Mouse (Mus musculus): ENCODE results near the gene Efna5. TPM values are rescaled to one million over a fixed set of nuclear protein-coding genes. Genes with fewer than 3 reads are reported as not detected.

Gene Efna5
- total RNA-seq, 1 experiment from 2014 or later, result not detected

DNA sequence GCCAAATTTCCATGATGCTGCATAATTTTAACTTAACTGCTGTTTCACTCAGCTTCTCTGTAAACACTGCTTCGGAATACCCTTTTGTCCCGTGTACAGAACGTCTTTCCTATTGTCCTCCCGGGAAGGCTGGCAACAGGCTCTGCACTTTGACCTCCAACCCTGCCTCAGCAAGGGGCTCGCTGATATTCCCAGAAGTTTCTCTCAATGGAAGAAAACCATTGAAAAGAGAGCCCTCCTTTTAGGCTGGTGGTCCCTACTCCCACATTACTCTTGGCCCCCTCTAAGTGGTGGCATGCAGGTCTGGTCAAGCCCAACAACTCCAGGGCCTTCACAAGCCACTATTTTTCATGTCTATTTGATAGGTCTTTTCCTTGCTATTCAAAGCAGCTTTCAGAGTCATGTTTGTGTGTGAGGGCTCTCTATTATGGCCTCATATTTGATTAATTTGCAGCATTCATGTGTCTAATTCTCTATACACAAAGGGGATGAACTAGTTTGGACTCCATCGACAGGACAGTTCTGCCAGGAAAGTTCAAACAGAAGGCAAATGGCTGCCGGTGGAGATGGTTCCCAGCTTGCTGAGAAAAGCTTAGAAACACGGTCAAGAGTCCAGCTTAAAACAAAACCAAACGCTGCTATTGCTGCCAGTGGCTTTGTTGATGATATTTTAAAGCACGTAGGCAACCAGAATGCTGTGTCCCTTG lies 103.1 kb downstream of the Efna5 start:
- ATAC-seq (replicated peaks in 1 of 2; ENCODE audit: insufficient read depth in 1 of 2, low FRiP score in 2 of 2, low TSS enrichment in 1 of 2, low read depth in 1 of 2, poor library complexity in 2 of 2, severe bottlenecking in 2 of 2), result no peak

DNA sequence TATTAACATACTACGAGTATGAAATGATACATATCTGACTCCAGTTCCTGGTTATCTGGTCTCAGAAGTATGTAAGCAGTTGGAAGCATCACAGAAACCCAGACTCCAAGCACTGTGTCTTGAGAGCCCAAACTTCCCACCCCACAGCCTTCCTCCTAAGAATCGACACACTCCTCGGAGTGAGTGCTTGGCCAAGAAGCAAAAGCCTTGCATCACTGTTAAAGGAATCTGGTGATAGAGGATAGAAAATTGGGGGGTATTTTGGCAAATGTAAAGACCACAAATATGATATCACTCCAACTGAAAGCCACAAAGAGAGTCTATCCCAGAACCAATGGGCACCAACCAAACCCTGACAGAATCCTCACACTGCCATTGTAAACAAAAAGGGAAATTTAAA lies 104.4 kb downstream of the Efna5 start:
- no peak for ATAC-seq (replicated peaks in 1 of 2; ENCODE audit: insufficient read depth in 1 of 2, low FRiP score in 2 of 2, low TSS enrichment in 1 of 2, low read depth in 1 of 2, poor library complexity in 2 of 2, severe bottlenecking in 2 of 2)

DNA sequence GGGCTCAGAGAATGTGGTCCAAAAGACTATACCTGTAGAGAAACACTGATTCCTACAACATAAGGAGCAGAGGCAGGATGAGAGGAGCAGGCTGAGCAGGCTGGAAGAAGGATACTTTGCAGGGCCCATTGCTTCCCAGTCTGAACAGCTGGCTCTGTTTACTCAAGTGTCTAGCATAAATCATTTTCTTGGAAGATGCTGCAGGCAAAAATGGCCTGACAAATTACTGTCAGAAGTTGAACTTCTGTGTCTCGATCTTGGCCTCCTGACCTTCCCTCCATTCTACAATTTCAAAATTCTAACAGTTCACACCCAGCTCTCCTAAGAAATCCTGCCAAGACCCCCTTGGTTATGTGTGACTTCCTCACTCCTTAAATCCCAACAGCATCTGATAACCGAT lies 105.1 kb downstream of the Efna5 start:
- ATAC-seq (replicated peaks in 1 of 2; ENCODE audit: insufficient read depth in 1 of 2, low FRiP score in 2 of 2, low TSS enrichment in 1 of 2, low read depth in 1 of 2, poor library complexity in 2 of 2, severe bottlenecking in 2 of 2), result no peak

DNA sequence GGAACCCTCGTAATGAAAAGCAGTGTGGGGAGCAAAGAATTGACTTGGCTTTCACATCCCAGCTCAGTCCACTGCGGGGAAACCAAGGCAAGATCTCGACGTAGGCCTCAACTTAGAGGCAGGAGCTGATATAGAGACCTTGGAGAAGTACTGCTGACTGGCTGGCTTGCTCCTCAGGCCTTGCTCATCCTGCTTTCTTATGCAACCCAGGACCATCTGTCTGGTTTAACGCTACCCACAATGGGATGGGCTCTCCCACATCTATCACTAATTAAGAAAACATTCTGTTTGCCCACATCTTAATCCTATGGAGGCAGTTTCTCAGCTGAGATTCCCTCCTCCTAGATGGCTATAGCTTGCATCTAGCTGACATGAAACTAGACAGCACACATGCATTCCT lies 105.7 kb downstream of the Efna5 start:
- no peak for ATAC-seq (replicated peaks in 1 of 2; ENCODE audit: insufficient read depth in 1 of 2, low FRiP score in 2 of 2, low TSS enrichment in 1 of 2, low read depth in 1 of 2, poor library complexity in 2 of 2, severe bottlenecking in 2 of 2)

DNA sequence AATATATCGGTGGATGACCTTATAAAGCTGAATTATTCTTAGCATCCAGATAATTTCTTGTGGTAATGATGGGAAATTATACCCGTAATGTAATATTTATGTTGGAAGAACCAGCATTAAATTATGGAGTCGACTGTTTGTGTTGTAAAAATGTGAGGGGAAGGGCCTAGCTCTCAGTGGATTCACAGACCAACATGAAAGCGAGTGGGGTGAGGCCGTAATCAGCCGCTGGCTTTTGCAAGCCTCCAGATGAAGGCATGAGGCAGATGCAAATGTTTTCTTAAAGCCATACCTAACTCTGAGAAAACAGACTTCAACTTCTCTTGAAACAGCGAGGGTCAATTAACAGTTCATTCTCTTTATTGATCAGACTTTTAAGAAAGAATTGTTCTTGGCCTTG lies 106.4 kb downstream of the Efna5 start:
- no peak for ATAC-seq (replicated peaks in 1 of 2; ENCODE audit: insufficient read depth in 1 of 2, low FRiP score in 2 of 2, low TSS enrichment in 1 of 2, low read depth in 1 of 2, poor library complexity in 2 of 2, severe bottlenecking in 2 of 2)

DNA sequence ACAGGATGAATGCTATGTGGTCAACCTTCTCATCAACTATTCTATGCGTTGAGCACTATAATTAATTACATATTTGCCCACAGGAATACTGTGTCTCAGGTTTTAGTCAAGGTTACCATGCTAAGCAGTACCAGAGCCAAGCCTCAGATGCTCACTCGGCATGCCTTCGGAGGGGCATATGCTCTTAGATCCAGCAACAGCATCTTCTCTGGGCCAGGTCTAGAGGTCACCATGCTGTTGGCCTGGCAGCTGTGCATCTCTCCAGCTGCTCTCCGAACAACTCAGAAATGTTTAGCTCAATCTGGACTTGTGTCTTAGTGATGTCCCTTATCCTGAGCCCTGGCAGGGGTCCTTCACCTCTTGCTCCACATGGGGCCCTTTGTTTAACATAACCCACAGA lies 114.4 kb downstream of the Efna5 start:
- no peak for ATAC-seq (replicated peaks in 1 of 2; ENCODE audit: insufficient read depth in 1 of 2, low FRiP score in 2 of 2, low TSS enrichment in 1 of 2, low read depth in 1 of 2, poor library complexity in 2 of 2, severe bottlenecking in 2 of 2)

DNA sequence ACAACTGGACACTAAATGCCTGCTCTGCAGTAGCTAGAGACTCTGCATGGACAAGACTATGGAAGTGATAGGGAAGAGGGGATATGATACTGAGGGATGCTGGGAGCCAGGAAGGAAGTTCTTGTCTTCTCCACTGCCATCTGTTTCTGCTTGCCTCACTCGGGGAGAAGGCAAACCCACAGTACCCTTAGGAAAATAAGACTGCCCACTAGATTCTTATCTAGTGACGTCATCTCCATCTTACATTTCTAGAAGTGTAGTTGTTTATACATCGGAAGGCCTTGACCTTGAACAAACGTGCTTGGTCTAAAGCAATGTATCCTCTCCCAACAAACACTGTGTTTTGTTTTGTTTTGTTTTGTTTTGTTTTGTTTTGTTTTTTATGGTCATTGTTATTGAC lies 116.0 kb downstream of the Efna5 start:
- ATAC-seq (replicated peaks in 1 of 2; ENCODE audit: insufficient read depth in 1 of 2, low FRiP score in 2 of 2, low TSS enrichment in 1 of 2, low read depth in 1 of 2, poor library complexity in 2 of 2, severe bottlenecking in 2 of 2), result no peak

DNA sequence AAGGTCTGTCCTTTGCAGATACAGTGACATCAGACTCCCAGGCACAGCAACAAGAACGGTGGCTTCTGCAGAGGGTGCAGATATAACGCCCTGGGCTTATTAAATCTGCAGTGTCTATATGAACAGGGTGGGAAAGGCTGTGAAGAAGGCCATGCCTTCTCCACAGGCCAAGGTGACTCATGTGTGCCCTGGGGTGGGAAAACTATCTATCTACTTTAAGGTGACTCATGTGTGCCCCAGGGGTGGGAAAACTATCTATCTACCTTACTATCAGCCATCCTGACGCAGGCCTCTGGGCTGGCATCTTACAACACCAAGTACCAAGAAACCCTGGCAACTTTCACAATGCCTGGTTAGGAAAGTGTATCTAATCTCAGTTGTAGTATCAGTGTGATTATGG lies 124.2 kb downstream of the Efna5 start:
- peak in 1 of 2 experiments; percentile 2; a peak in 1 of 4 replicates for ATAC-seq (replicated peaks in 1 of 2; ENCODE audit: insufficient read depth in 1 of 2, low FRiP score in 2 of 2, low TSS enrichment in 1 of 2, low read depth in 1 of 2, poor library complexity in 2 of 2, severe bottlenecking in 2 of 2)

DNA sequence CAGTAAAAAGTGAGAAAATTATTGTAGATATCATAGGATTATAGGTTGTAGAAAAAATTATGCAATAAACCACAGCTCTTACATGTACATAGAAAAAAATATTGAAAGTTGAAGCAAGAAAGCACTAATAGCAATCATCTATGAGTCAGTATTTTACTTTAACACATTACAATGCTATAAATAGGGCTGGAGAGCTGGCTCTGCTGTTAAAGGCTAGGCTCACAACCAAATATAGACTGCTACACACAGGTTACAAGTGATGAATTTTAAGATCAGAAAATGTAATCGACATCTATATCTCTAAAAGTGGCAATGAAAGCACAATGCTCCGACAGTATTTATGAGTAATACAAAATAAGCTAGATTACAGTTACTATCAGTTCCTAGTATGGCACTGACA lies 125.5 kb downstream of the Efna5 start:
- ATAC-seq (replicated peaks in 1 of 2; ENCODE audit: insufficient read depth in 1 of 2, low FRiP score in 2 of 2, low TSS enrichment in 1 of 2, low read depth in 1 of 2, poor library complexity in 2 of 2, severe bottlenecking in 2 of 2), result no peak

DNA sequence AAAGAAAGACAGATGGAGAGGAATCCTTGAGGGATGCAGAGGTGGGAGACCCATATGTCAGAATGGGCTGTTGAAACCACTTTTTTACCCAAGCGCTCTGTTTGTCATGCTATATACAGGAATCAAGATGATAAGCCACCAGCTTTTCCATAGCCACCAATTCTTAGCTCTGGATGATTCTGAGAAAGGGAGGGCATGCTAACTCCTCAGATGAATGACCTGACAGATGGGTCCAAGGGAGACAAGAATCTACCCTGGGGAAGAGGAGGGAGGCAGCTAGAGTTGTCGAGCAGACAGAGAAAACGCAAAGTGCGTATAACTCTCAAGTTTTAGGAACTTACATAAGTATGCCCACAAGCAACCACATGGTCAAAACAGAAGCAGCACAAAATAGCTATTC lies 126.5 kb downstream of the Efna5 start:
- ATAC-seq (replicated peaks in 1 of 2; ENCODE audit: insufficient read depth in 1 of 2, low FRiP score in 2 of 2, low TSS enrichment in 1 of 2, low read depth in 1 of 2, poor library complexity in 2 of 2, severe bottlenecking in 2 of 2), result 0 out of 4 replicates have a peak, but pooled peaks of 1 of the 2 experiments have one; percentile 37

DNA sequence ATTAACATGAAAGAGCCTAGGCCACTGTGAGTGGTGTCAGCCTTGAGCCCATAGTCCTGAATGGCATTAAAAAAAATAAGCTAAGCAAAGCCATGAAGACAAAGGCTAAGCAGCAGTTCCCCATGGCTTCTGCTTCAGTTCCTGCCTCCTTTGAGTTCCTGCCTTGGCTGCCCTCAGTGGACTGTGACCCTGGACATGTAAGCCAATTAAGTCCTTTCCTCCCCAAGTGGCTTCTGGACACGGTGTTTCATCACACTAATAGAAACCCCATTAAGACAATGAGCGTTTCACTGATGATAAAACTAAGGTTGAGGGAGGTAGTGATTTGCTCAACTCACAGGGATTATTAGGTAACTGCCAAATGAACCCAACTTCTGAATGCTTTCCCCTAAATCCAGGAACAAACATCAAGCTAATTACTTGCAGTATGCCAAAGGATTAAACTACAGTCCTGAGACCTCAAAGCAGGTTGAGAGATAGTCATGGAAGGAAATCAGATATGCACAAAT lies 128.7 kb downstream of the Efna5 start:
- no peak for ATAC-seq (replicated peaks in 1 of 2; ENCODE audit: insufficient read depth in 1 of 2, low FRiP score in 2 of 2, low TSS enrichment in 1 of 2, low read depth in 1 of 2, poor library complexity in 2 of 2, severe bottlenecking in 2 of 2)

DNA sequence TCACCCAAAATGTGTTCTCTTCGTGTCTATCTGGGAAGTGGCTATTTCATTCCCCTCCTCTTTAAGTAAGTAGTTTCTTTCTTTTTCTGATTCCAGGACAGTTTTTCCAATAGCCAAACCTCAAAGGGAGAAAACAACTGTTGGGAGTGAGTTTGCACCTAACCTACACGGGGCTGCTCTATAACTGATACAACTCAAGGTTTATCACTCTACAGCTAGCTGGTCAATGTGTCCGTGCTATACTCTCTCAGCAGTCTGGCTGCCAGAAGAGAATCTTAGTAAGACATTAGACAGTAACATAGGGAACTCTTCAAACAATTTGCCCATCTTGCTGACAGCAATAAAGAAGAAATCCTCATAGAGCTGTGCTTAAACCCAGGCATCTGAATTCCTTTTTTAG lies 130.5 kb downstream of the Efna5 start:
- ATAC-seq (replicated peaks in 1 of 2; ENCODE audit: insufficient read depth in 1 of 2, low FRiP score in 2 of 2, low TSS enrichment in 1 of 2, low read depth in 1 of 2, poor library complexity in 2 of 2, severe bottlenecking in 2 of 2), result no peak

DNA sequence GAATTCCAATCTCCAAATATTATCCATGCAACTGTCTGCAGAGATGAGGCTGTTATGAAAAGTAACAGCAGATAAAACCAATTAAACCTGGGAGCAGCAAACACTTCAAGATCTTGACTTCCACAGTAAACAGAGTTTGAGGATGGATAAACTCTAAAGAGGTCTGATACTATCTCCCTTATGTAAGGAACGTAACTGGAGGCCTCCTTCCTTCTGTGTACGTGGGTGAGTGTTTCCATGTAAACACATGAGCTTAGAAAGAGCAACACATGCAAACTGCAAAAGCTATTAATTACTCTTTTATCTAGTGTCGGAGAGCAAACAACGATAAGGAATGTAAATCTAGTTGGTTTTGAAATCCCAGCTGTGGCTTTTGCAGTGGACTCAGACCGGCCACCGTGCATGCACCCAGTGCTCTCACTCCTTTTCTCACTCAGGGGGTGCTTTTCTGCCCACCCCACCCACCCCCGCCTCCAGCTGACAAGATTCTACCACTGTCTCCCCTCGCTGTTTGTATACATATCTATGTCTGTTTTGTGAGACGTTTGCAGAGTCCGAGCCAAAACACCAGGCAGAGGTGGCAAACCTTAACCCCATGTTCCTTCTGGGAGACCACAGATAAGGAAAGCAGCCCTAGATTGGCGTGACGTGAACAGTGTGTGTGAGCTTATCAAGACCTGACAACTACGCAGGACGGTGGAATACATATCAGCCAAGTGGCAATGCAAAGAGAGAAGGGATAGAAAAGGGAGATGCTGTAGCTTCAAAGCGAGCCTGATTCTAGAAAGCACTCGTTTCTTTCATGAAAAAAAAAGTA lies 132.1 kb downstream of the Efna5 start:
- ATAC-seq (replicated peaks in 1 of 2; ENCODE audit: insufficient read depth in 1 of 2, low FRiP score in 2 of 2, low TSS enrichment in 1 of 2, low read depth in 1 of 2, poor library complexity in 2 of 2, severe bottlenecking in 2 of 2), result peak in 1 of 2 experiments; percentile 39; a peak in 1 of 4 replicates

DNA sequence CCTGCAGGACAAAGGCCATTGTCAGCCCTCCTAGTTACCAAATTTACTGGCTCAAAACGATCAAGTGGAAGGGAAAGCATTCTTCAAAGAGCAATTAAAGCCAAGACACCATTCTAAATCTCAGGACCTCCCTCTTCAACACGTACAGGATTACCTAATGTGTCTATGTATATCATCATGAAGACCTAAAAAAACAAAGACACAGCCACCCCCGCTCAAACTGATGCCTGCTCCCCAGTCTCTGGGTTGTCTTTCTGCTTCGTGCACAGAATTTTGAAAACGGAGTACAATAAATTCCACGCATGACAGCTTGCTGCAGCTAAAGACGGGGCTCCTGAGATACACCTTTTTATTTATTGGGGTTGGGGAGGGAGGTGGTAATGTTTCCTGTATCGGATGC lies 133.7 kb downstream of the Efna5 start:
- ATAC-seq (replicated peaks in 1 of 2; ENCODE audit: insufficient read depth in 1 of 2, low FRiP score in 2 of 2, low TSS enrichment in 1 of 2, low read depth in 1 of 2, poor library complexity in 2 of 2, severe bottlenecking in 2 of 2), result no peak

DNA sequence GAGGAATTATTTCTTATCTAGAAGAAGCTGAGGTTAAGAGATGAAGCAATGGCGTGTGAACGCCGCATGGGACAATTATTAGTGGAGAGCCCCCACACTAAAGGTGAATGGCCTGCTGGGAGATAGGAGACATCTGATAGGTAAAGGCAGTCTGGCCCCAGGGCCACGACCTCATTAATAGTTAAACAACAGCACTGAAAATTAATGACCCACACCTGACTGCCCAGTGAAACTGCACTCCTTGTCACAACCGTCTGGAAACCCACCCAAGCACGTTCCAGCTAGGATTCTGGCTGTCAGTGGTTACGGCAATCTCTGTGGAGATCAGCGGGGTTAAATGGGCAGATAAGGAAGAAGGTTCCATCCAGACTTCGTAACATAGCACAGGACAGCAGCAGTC lies 134.3 kb downstream of the Efna5 start:
- no peak for ATAC-seq (replicated peaks in 1 of 2; ENCODE audit: insufficient read depth in 1 of 2, low FRiP score in 2 of 2, low TSS enrichment in 1 of 2, low read depth in 1 of 2, poor library complexity in 2 of 2, severe bottlenecking in 2 of 2)

DNA sequence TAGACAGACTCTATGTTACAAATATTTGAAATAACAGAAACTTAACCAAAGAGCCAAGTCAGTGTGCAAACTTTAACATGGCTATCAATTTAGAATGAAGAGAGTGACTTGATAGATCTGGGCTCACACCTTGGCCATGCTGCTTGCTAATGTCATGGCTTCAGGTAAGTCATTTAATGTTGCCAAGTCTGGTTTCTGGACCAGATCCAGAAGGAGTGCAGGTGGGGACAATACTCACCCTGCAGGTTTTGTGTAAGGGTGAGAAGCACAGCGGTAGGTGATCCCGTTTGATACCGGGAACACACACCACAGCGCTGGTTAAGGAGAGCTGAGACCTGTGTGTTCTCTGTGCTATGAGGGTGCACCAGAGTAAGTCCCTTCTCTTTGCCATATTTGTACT lies 135.8 kb downstream of the Efna5 start:
- ATAC-seq (replicated peaks in 1 of 2; ENCODE audit: insufficient read depth in 1 of 2, low FRiP score in 2 of 2, low TSS enrichment in 1 of 2, low read depth in 1 of 2, poor library complexity in 2 of 2, severe bottlenecking in 2 of 2), result no peak

DNA sequence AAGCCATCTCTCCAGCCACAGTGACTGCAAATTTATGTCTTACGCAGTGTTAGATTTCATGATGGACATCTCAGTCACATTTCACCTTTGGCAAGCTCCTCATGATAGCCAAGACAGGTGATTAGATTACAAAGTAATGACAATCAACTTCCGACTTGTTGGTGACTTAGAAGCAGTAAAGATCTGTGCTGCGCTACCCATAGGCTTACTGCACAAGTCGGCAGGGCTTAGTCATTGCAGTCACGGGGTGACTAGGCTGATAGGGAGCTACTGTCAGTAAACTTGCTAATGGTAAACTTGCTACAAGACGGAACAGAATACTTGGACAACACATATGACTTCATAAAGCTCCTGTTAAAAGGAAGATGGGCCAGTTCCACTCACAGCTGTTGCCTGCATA lies 136.9 kb downstream of the Efna5 start:
- ATAC-seq (replicated peaks in 1 of 2; ENCODE audit: insufficient read depth in 1 of 2, low FRiP score in 2 of 2, low TSS enrichment in 1 of 2, low read depth in 1 of 2, poor library complexity in 2 of 2, severe bottlenecking in 2 of 2), result no peak

DNA sequence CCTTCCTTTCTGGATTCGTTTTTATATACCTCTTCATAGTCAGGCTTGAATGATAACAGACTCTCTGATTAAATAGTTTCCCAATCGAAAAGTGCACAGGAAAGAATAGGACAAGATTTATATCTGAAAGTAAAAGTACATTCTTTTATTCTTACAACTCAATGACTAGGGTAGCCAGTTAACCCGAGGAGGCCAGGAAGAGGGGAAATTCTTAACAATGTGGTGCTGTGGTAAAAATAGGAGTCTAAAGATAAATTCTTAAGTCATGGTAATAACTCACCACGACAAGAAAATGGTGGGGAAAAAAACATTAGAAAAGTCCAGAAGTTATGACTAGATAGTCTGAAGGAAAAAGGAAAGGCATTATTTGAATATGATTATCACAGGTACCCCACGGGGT lies 139.4 kb downstream of the Efna5 start:
- peak; percentile 10 to 53; a peak in 1 of 4 replicates for ATAC-seq (replicated peaks in 1 of 2; ENCODE audit: insufficient read depth in 1 of 2, low FRiP score in 2 of 2, low TSS enrichment in 1 of 2, low read depth in 1 of 2, poor library complexity in 2 of 2, severe bottlenecking in 2 of 2)
